Mouse (Mus musculus): ENCODE measurements around the gene Ier2.

Gene Ier2

GRCm38 (mm10) chr8:84662581-84663065 is at the start of gene Ier2:
Ier2 (minus strand) TSS chr8:84662852.
- DNase-seq (ENCODE audit: low spot score) = peak; percentile 96

- DNase-seq (ENCODE audit: low spot score) = peak; percentile 42
Measured at GRCm38 (mm10) chr8:84711933-84712758, 49.5 kb upstream of the Ier2 start.

GRCm38 (mm10) chr8:84711312-84711711 is 48.7 kb upstream of the Ier2 start:
- no peak for DNase-seq (ENCODE audit: low spot score)

- no peak for DNase-seq (ENCODE audit: low spot score)
Measured at GRCm38 (mm10) chr8:84709931-84710330, 47.3 kb upstream of the Ier2 start.

- DNase-seq (ENCODE audit: low spot score) = peak; percentile 84
Measured at GRCm38 (mm10) chr8:84708774-84709475, 46.3 kb upstream of the Ier2 start.

- peak; percentile 53 for DNase-seq (ENCODE audit: low spot score)
Measured at GRCm38 (mm10) chr8:84708071-84708541, 45.5 kb upstream of the Ier2 start.

GRCm38 (mm10) chr8:84707267-84707883 is 44.7 kb upstream of the Ier2 start:
- DNase-seq (ENCODE audit: low spot score) = peak; percentile 51

- no peak for DNase-seq (ENCODE audit: low spot score)
Measured at GRCm38 (mm10) chr8:84706610-84707266, 44.1 kb upstream of the Ier2 start.

GRCm38 (mm10) chr8:84705960-84706359 is 43.3 kb upstream of the Ier2 start:
- DNase-seq (ENCODE audit: low spot score) = no peak

- peak; percentile 37 for DNase-seq (ENCODE audit: low spot score)
Measured at GRCm38 (mm10) chr8:84704867-84705831, 42.5 kb upstream of the Ier2 start.

- peak; percentile 77 for DNase-seq (ENCODE audit: low spot score)
Measured at GRCm38 (mm10) chr8:84704356-84704755, 41.7 kb upstream of the Ier2 start.

GRCm38 (mm10) chr8:84703466-84704249 is 41.0 kb upstream of the Ier2 start:
- no peak for DNase-seq (ENCODE audit: low spot score)

GRCm38 (mm10) chr8:84702963-84703465 is 40.4 kb upstream of the Ier2 start:
- no peak for DNase-seq (ENCODE audit: low spot score)

- DNase-seq (ENCODE audit: low spot score) = no peak
Measured at GRCm38 (mm10) chr8:84702561-84702960, 39.9 kb upstream of the Ier2 start.

GRCm38 (mm10) chr8:84700941-84701911 is 38.6 kb upstream of the Ier2 start, which contains the start of gene Lyl1:
Lyl1 (plus strand) TSS chr8:84701457.
- DNase-seq (ENCODE audit: low spot score) = no peak

GRCm38 (mm10) chr8:84700526-84700925 is 37.9 kb upstream of the Ier2 start:
- no peak for DNase-seq (ENCODE audit: low spot score)

GRCm38 (mm10) chr8:84699861-84700322 is 37.2 kb upstream of the Ier2 start:
- DNase-seq (ENCODE audit: low spot score) = peak; percentile 53

- DNase-seq (ENCODE audit: low spot score) = peak; percentile 68
Measured at GRCm38 (mm10) chr8:84698929-84699401, 36.3 kb upstream of the Ier2 start.
